Mouse (Mus musculus) erythroblast, embryonic 14.5 days (primary cell): ENCODE data around the gene Limk2.

Source experiments
- GATA1 ChIP-seq: IDR thresholded peaks from 2 replicates; pipeline ENCODE4 v1.6.1; 2012; ENCODE audit warnings: low read length, inconsistent platforms, mixed read lengths
- TAL1 ChIP-seq: IDR thresholded peaks from 3 replicates; pipeline ENCODE4 v1.6.1; 2012; ENCODE audit warnings: low read length, inconsistent platforms, mixed read lengths

GRCm38 (mm10) chr11:3370162-3370561 lies 38.8 kb downstream of the Limk2 start:
- TF ChIP-seq GATA1 (no peak), TAL1 (no peak)
